Mouse (Mus musculus): ENCODE results near the gene Elac2. TPM values are rescaled to one million over a fixed set of nuclear protein-coding genes. Genes with fewer than 3 reads are reported as not detected.
A peak's percentile ranks its signal among the peaks of the same experiment; 100 is the strongest.

Elac2 gene
- polyA plus RNA-seq, 1 experiment from 2014 or later, result 28.4 TPM

- Histone ChIP-seq H3K9ac (no peak overlapping the region), H3K27ac (no peak overlapping the region), H3K4me1 (no peaks in the 10 kb centered on the region), H3K36me3 (0 out of 2 replicates have a peak, but pooled peaks cover 4% of the 10 kb centered on the region), H3K4me3 (no peak overlapping the region), H3K4me2 (no peak overlapping the region), H3K9me3 (no peaks in the 10 kb centered on the region), H3K27me3 (no peaks in the 10 kb centered on the region)
- no peak for ATAC-seq (ENCODE audit: insufficient number of reproducible peaks, insufficient read depth, low FRiP score, low TSS enrichment, low read depth)
- 90% methylated on average over 11 of the region's 11 CpGs for WGBS
Observed at GRCm38 (mm10) chr11:65022771-65023170, 43.9 kb downstream of the Elac2 start.

- H3K27ac ChIP-seq, result no peak overlapping the region
- H3K27me3 ChIP-seq, result no peaks in the 10 kb centered on the region
- no peaks in the 10 kb centered on the region for H3K4me1 ChIP-seq
- no peak for ATAC-seq (ENCODE audit: insufficient number of reproducible peaks, insufficient read depth, low FRiP score, low TSS enrichment, low read depth)
- no peak overlapping the region for H3K4me3 ChIP-seq
- no peak overlapping the region for H3K4me2 ChIP-seq
- H3K9me3 ChIP-seq, result no peaks in the 10 kb centered on the region
- 67% methylated on average over 5 of the region's 5 CpGs for WGBS
- no peaks in the 10 kb centered on the region for H3K36me3 ChIP-seq
- H3K9ac ChIP-seq, result no peak overlapping the region
Observed at GRCm38 (mm10) chr11:65028049-65028448, 49.2 kb downstream of the Elac2 start.

GRCm38 (mm10) chr11:65030201-65030600 lies 51.4 kb downstream of the Elac2 start:
- Histone ChIP-seq H3K27ac (no peak overlapping the region), H3K4me1 (no peaks in the 10 kb centered on the region), H3K4me2 (no peak overlapping the region), H3K4me3 (no peak overlapping the region), H3K27me3 (no peaks in the 10 kb centered on the region), H3K9me3 (no peaks in the 10 kb centered on the region), H3K36me3 (0 out of 2 replicates have a peak, but pooled peaks cover 5% of the 10 kb centered on the region), H3K9ac (no peak overlapping the region)
- ATAC-seq (ENCODE audit: insufficient number of reproducible peaks, insufficient read depth, low FRiP score, low TSS enrichment, low read depth), result no peak
- 78% methylated on average over 1 of the region's 1 CpGs for WGBS

GRCm38 (mm10) chr11:65032221-65032620 lies 53.4 kb downstream of the Elac2 start:
- WGBS, result 90% methylated on average over 7 of the region's 7 CpGs
- Histone ChIP-seq H3K9ac (no peak overlapping the region), H3K4me1 (no peaks in the 10 kb centered on the region), H3K4me3 (no peak overlapping the region), H3K9me3 (no peaks in the 10 kb centered on the region), H3K4me2 (no peak overlapping the region), H3K27me3 (no peaks in the 10 kb centered on the region), H3K27ac (no peak overlapping the region), H3K36me3 (0 out of 2 replicates have a peak, but pooled peaks cover 5% of the 10 kb centered on the region)
- ATAC-seq (ENCODE audit: insufficient number of reproducible peaks, insufficient read depth, low FRiP score, low TSS enrichment, low read depth), result no peak

GRCm38 (mm10) chr11:65038996-65039395 lies 60.2 kb downstream of the Elac2 start:
- WGBS, result 34% methylated on average over 2 of the region's 2 CpGs
- H3K9ac ChIP-seq, result no peak overlapping the region
- H3K9me3 ChIP-seq, result no peaks in the 10 kb centered on the region
- 0 out of 2 replicates have a peak, but pooled peaks cover 5% of the 10 kb centered on the region for H3K36me3 ChIP-seq
- H3K4me1 ChIP-seq, result peaks cover 13% of the 10 kb centered on the region
- no peak overlapping the region for H3K4me3 ChIP-seq
- 0 out of 2 replicates have a peak overlapping the region, but pooled peaks have one; percentile 7 for H3K27ac ChIP-seq
- H3K27me3 ChIP-seq, result no peaks in the 10 kb centered on the region
- ATAC-seq (ENCODE audit: insufficient number of reproducible peaks, insufficient read depth, low FRiP score, low TSS enrichment, low read depth), result no peak
- no peak overlapping the region for H3K4me2 ChIP-seq

GRCm38 (mm10) chr11:65039517-65040095 lies 60.8 kb downstream of the Elac2 start:
- WGBS, result 59% methylated on average over 12 of the region's 12 CpGs
- Histone ChIP-seq H3K27ac (0 out of 2 replicates have a peak overlapping the region, but pooled peaks have one; percentile 7), H3K4me3 (no peak overlapping the region), H3K27me3 (no peaks in the 10 kb centered on the region), H3K36me3 (0 out of 2 replicates have a peak, but pooled peaks cover 5% of the 10 kb centered on the region), H3K4me1 (peaks cover 13% of the 10 kb centered on the region), H3K9ac (no peak overlapping the region), H3K4me2 (no peak overlapping the region), H3K9me3 (no peaks in the 10 kb centered on the region)
- ATAC-seq (ENCODE audit: insufficient number of reproducible peaks, insufficient read depth, low FRiP score, low TSS enrichment, low read depth), result no peak

GRCm38 (mm10) chr11:65040556-65040955 lies 61.7 kb downstream of the Elac2 start:
- Histone ChIP-seq H3K9me3 (no peaks in the 10 kb centered on the region), H3K36me3 (no peaks in the 10 kb centered on the region), H3K27ac (no peak overlapping the region), H3K27me3 (no peaks in the 10 kb centered on the region), H3K4me3 (no peak overlapping the region), H3K9ac (no peak overlapping the region), H3K4me1 (peaks cover 13% of the 10 kb centered on the region), H3K4me2 (no peak overlapping the region)
- no peak for ATAC-seq (ENCODE audit: insufficient number of reproducible peaks, insufficient read depth, low FRiP score, low TSS enrichment, low read depth)
- 85% methylated on average over 6 of the region's 6 CpGs for WGBS

GRCm38 (mm10) chr11:65049090-65049489 lies 70.3 kb downstream of the Elac2 start:
- H3K27me3 ChIP-seq, result no peaks in the 10 kb centered on the region
- ATAC-seq (ENCODE audit: insufficient number of reproducible peaks, insufficient read depth, low FRiP score, low TSS enrichment, low read depth), result no peak
- H3K36me3 ChIP-seq, result no peaks in the 10 kb centered on the region
- H3K4me3 ChIP-seq, result no peak overlapping the region
- whole genome bisulfite sequencing, result 49% methylated on average over 7 of the region's 7 CpGs
- no peak overlapping the region for H3K9ac ChIP-seq
- peak overlapping the region; percentile 51 for H3K27ac ChIP-seq
- H3K4me2 ChIP-seq, result peak overlapping the region; percentile 12; the same call in 1 of the 2 replicates
- no peaks in the 10 kb centered on the region for H3K9me3 ChIP-seq
- peaks cover 12% of the 10 kb centered on the region for H3K4me1 ChIP-seq

- no peak for ATAC-seq (ENCODE audit: insufficient number of reproducible peaks, insufficient read depth, low FRiP score, low TSS enrichment, low read depth)
- Histone ChIP-seq H3K9me3 (no peaks in the 10 kb centered on the region), H3K36me3 (no peaks in the 10 kb centered on the region), H3K4me3 (no peak overlapping the region), H3K4me2 (no peak overlapping the region), H3K4me1 (peaks cover 12% of the 10 kb centered on the region), H3K27ac (no peak overlapping the region), H3K9ac (no peak overlapping the region), H3K27me3 (no peaks in the 10 kb centered on the region)
- 77% methylated on average over 5 of the region's 5 CpGs for WGBS
Observed at GRCm38 (mm10) chr11:65050819-65051218, 72.0 kb downstream of the Elac2 start.

Other genes with a start within 250 kb of the Elac2 start
- not detected in 2 replicates for gene 1700086D15Rik, start 180.9 kb downstream of the Elac2 start, polyA plus RNA-seq (2015; fragmentation: Nextera tagmentation; extraction: Ambion mirVana)
- 5.0 and 5.7 TPM in 2 replicates for gene Arhgap44, start 183.9 kb downstream of the Elac2 start, polyA plus RNA-seq (2015; fragmentation: Nextera tagmentation; extraction: Ambion mirVana)